Mouse (Mus musculus) MEL (cell line): ENCODE results near the gene Alkbh4. TPM values are rescaled to one million over a fixed set of nuclear protein-coding genes. Genes with fewer than 3 reads are reported as not detected.

Source experiments
- DNase-seq: peaks from one replicate; pipeline ENCODE4 v3.0.0; 2011; ENCODE audit warnings: low read depth, low spot score
- H3K27ac ChIP-seq: 2 replicates; pipeline ENCODE4 v1.5.1; 2012; ENCODE audit warnings: low read depth, mild to moderate bottlenecking, control low read depth, low read length, moderate library complexity; ENCODE audit not compliant: control insufficient read depth
- H3K27me3 ChIP-seq, 2 experiments: fragments of 150-350 bp in 1 of 2; sonication (generic) in 1 of 2; 2 replicates each; pipeline ENCODE4 v1.6.1; 2012; ENCODE audit warnings: low read length in 2 of 2, mild to moderate bottlenecking in 2 of 2, improper control_type of control experiment in 1 of 2, moderate library complexity in 1 of 2; ENCODE audit not compliant: insufficient read depth in 2 of 2, control insufficient read depth in 1 of 2
- H3K36me3 ChIP-seq, 2 experiments: 2 replicates each; pipeline ENCODE4 v1.6.1; 2012 to 2014; ENCODE audit warnings: low read length in 2 of 2, improper control_type of control experiment in 1 of 2, inconsistent platforms in 1 of 2, mild to moderate bottlenecking in 1 of 2; ENCODE audit not compliant: insufficient read depth in 2 of 2, control insufficient read depth in 1 of 2
- H3K4me1 ChIP-seq, 2 experiments: fragments of 150-350 bp in 1 of 2; sonication (generic) in 1 of 2; 2 replicates each; pipeline ENCODE4 v1.6.1; 2012; ENCODE audit warnings: low read length in 2 of 2, improper control_type of control experiment in 1 of 2, mild to moderate bottlenecking in 1 of 2; ENCODE audit not compliant: insufficient read depth in 2 of 2, control insufficient read depth in 1 of 2
- H3K4me3 ChIP-seq, 2 experiments: fragments of 150-350 bp in 1 of 2; sonication (generic) in 1 of 2; 2 replicates each; pipeline ENCODE4 v1.5.1; 2012; ENCODE audit warnings: low read depth in 2 of 2, low read length in 2 of 2, mild to moderate bottlenecking in 2 of 2, moderate library complexity in 2 of 2, control low read depth in 1 of 2, improper control_type of control experiment in 1 of 2; ENCODE audit not compliant: control insufficient read depth in 1 of 2, insufficient read depth in 1 of 2
- H3K79me2 ChIP-seq: 2 replicates; pipeline ENCODE4 v1.6.1; 2012; ENCODE audit warnings: mild to moderate bottlenecking, low read length, moderate library complexity; ENCODE audit not compliant: control insufficient read depth, poor library complexity, insufficient read depth
- H3K9ac ChIP-seq: 2 replicates; pipeline ENCODE4 v1.6.1; 2012; ENCODE audit warnings: low read depth, mild to moderate bottlenecking, control low read depth, low read length, moderate library complexity; ENCODE audit not compliant: control insufficient read depth, poor library complexity, severe bottlenecking
- H3K9me3 ChIP-seq: fragments of 150-350 bp; sonication (generic); replicated peaks from 2 replicates; pipeline ENCODE4 v1.6.1; 2012; ENCODE audit warnings: mild to moderate bottlenecking, low read length, improper control_type of control experiment, moderate library complexity; ENCODE audit not compliant: insufficient read depth
- BHLHE40 ChIP-seq: IDR thresholded peaks from 2 replicates; pipeline ENCODE4 v1.6.1; 2012; ENCODE audit warnings: low read depth, mild to moderate bottlenecking, inconsistent platforms, low read length, improper control_type of control experiment, borderline replicate concordance
- CHD1 ChIP-seq: IDR thresholded peaks from 2 replicates; pipeline ENCODE4 v1.6.1; 2012; ENCODE audit warnings: low read depth, mild to moderate bottlenecking, inconsistent platforms, low read length, improper control_type of control experiment
- CHD2 ChIP-seq: IDR thresholded peaks from 2 replicates; pipeline ENCODE4 v1.6.1; 2011; ENCODE audit warnings: low read length, improper control_type of control experiment
- ELF1 ChIP-seq: IDR thresholded peaks from 2 replicates; pipeline ENCODE4 v1.6.1; 2014; ENCODE audit warnings: low read depth, mild to moderate bottlenecking, inconsistent platforms, low read length, improper control_type of control experiment, moderate library complexity
- EP300 ChIP-seq, 2 experiments: IDR thresholded peaks; 2 replicates each; pipeline ENCODE4 v1.6.1; 2011; ENCODE audit warnings: improper control_type of control experiment in 2 of 2, low read length in 2 of 2, low read depth in 1 of 2, mild to moderate bottlenecking in 1 of 2
- ETS1 ChIP-seq: IDR thresholded peaks from 2 replicates; pipeline ENCODE4 v1.6.1; 2012; ENCODE audit warnings: low read depth, mild to moderate bottlenecking, inconsistent platforms, low read length, improper control_type of control experiment, moderate library complexity
- JUND ChIP-seq: IDR thresholded peaks from 2 replicates; pipeline ENCODE4 v1.6.1; 2011; ENCODE audit warnings: low read depth, mild to moderate bottlenecking, improper control_type of control experiment, low read length
- KAT2A ChIP-seq: conservative IDR thresholded peaks from 2 replicates; pipeline ENCODE4 v1.6.1; 2012; ENCODE audit warnings: low read depth, low read length, improper control_type of control experiment, inconsistent platforms
- MAFK ChIP-seq: IDR thresholded peaks from 2 replicates; pipeline ENCODE4 v1.6.1; 2011; ENCODE audit warnings: low read depth, mild to moderate bottlenecking, low read length, improper control_type of control experiment, borderline replicate concordance
- MAX ChIP-seq: IDR thresholded peaks from 2 replicates; pipeline ENCODE4 v1.6.1; 2011; ENCODE audit warnings: low read length, improper control_type of control experiment
- MAZ ChIP-seq: IDR thresholded peaks from 2 replicates; pipeline ENCODE4 v1.6.1; 2012; ENCODE audit warnings: low read depth, mild to moderate bottlenecking, inconsistent platforms, low read length, improper control_type of control experiment
- MEF2A ChIP-seq: IDR thresholded peaks from 2 replicates; pipeline ENCODE4 v1.6.1; 2014; ENCODE audit warnings: low read depth, mild to moderate bottlenecking, inconsistent platforms, low read length, improper control_type of control experiment; ENCODE audit not compliant: poor library complexity, insufficient replicate concordance, severe bottlenecking; ENCODE audit errors: extremely low read depth
- MXI1 ChIP-seq: IDR thresholded peaks from 2 replicates; pipeline ENCODE4 v1.6.1; 2011; ENCODE audit warnings: mild to moderate bottlenecking, low read depth, low read length, improper control_type of control experiment
- MYB ChIP-seq: IDR thresholded peaks from 2 replicates; pipeline ENCODE4 v1.6.1; 2011; ENCODE audit warnings: mild to moderate bottlenecking, low read depth, low read length, improper control_type of control experiment
- MYC ChIP-seq: IDR thresholded peaks from 2 replicates; pipeline ENCODE4 v1.6.1; 2011; ENCODE audit warnings: low read depth, mild to moderate bottlenecking, low read length, improper control_type of control experiment, moderate library complexity
- NRF1 ChIP-seq: IDR thresholded peaks from 2 replicates; pipeline ENCODE4 v1.6.1; 2014; ENCODE audit warnings: low read depth, mild to moderate bottlenecking, inconsistent platforms, low read length, improper control_type of control experiment, moderate library complexity; ENCODE audit not compliant: poor library complexity, insufficient read depth, severe bottlenecking
- POLR2A ChIP-seq, 2 experiments: IDR thresholded peaks; 2 replicates each; pipeline ENCODE4 v1.6.1; 2011 to 2012; ENCODE audit warnings: low read length in 2 of 2, mild to moderate bottlenecking in 2 of 2, control low read depth in 1 of 2, improper control_type of control experiment in 1 of 2, low read depth in 1 of 2, moderate library complexity in 1 of 2; ENCODE audit not compliant: control insufficient read depth in 1 of 2, insufficient read depth in 1 of 2, poor library complexity in 1 of 2
- POLR2AphosphoS2 ChIP-seq: IDR thresholded peaks from 2 replicates; pipeline ENCODE4 v1.6.1; 2011; ENCODE audit warnings: low read length, improper control_type of control experiment
- SIN3A ChIP-seq: IDR thresholded peaks from 2 replicates; pipeline ENCODE4 v1.6.1; 2012; ENCODE audit warnings: low read length, improper control_type of control experiment, inconsistent platforms
- SMC3 ChIP-seq: IDR thresholded peaks from 2 replicates; pipeline ENCODE4 v1.6.1; 2011; ENCODE audit warnings: low read depth, low read length, improper control_type of control experiment
- TAL1 ChIP-seq: IDR thresholded peaks from 2 replicates; pipeline ENCODE4 v1.6.1; 2012; ENCODE audit warnings: mild to moderate bottlenecking, inconsistent platforms, low read length, moderate library complexity, mixed read lengths
- TBP ChIP-seq: IDR thresholded peaks from 2 replicates; pipeline ENCODE4 v1.8.0; 2011; ENCODE audit warnings: low read depth, low read length, improper control_type of control experiment
- TCF12 ChIP-seq: IDR thresholded peaks from 2 replicates; pipeline ENCODE4 v1.6.1; 2014; ENCODE audit warnings: low read depth, mild to moderate bottlenecking, inconsistent platforms, low read length, improper control_type of control experiment, moderate library complexity
- UBTF ChIP-seq: IDR thresholded peaks from 2 replicates; pipeline ENCODE4 v1.6.1; 2012; ENCODE audit warnings: low read depth, mild to moderate bottlenecking, inconsistent platforms, low read length, improper control_type of control experiment, moderate library complexity, borderline replicate concordance; ENCODE audit not compliant: insufficient read depth
- USF1 ChIP-seq: IDR thresholded peaks from 2 replicates; pipeline ENCODE4 v1.6.1; 2014; ENCODE audit warnings: low read depth, mild to moderate bottlenecking, inconsistent platforms, low read length, improper control_type of control experiment, moderate library complexity
- USF2 ChIP-seq, 2 experiments: IDR thresholded peaks; 2 replicates each; pipeline ENCODE4 v1.6.1; 2011 to 2012; ENCODE audit warnings: improper control_type of control experiment in 2 of 2, low read length in 2 of 2, borderline replicate concordance in 1 of 2, inconsistent platforms in 1 of 2, low read depth in 1 of 2, mild to moderate bottlenecking in 1 of 2; ENCODE audit not compliant: insufficient read depth in 1 of 2
- ZC3H11A ChIP-seq: IDR thresholded peaks from 2 replicates; pipeline ENCODE4 v1.6.1; 2012; ENCODE audit warnings: low read depth, mild to moderate bottlenecking, inconsistent platforms, low read length, improper control_type of control experiment
- ZKSCAN1 ChIP-seq: IDR thresholded peaks from 2 replicates; pipeline ENCODE4 v1.6.1; 2012; ENCODE audit warnings: low read depth, mild to moderate bottlenecking, inconsistent platforms, low read length, improper control_type of control experiment, moderate library complexity
- ZNF384 ChIP-seq: IDR thresholded peaks from 2 replicates; pipeline ENCODE4 v1.6.1; 2012; ENCODE audit warnings: low read depth, mild to moderate bottlenecking, inconsistent platforms, low read length, improper control_type of control experiment
- polyA plus RNA-seq, 2 experiments: library from polyadenylated mRNA; stranded (reverse) in 1 of 2; unstranded in 1 of 2; fragments of >175 nt in 1 of 2; fragments of >200 nt in 1 of 2; gene quantifications; 2 replicates each; pipeline versions ENCODE4 v1.2.1 to v1.2.4; 2012; ENCODE audit warnings: low replicate concordance in 2 of 2, low read depth in 1 of 2; ENCODE audit not compliant: insufficient read length in 2 of 2, insufficient read depth in 1 of 2, missing spikeins in 1 of 2
- total RNA-seq: library from RNA; depleted of rRNA; stranded (reverse); fragments of 300-350 nt; gene quantifications from 2 replicates; pipeline ENCODE4 v1.2.3, GENCODE M21; 2012

Gene Alkbh4
- total and polyA plus RNA-seq, 3 experiments = 23.2 to 24.2 TPM; not detected in 1

- no peaks in the 10 kb centered on the region for H3K27me3 ChIP-seq
- no peak overlapping the region for H3K27ac ChIP-seq
- no peak overlapping the region for H3K4me3 ChIP-seq
- H3K9me3 ChIP-seq = no peaks in the 10 kb centered on the region
- H3K36me3 ChIP-seq = peaks cover 0 to 3% of the 10 kb centered on the region in 2 experiments; a peak in 1 of 4 replicates
- H3K4me1 ChIP-seq = peaks cover 0 to 11% of the 10 kb centered on the region in 2 experiments; a peak in 1 of 4 replicates
- DNase-seq = no peak
- no peak overlapping the region for H3K9ac ChIP-seq
- no peaks in the 10 kb centered on the region for H3K79me2 ChIP-seq
- TF ChIP-seq ETS1 = no peak
- TF ChIP-seq ZNF384 = no peak
- no peak for TF ChIP-seq UBTF
Measured at GRCm38 (mm10) chr5:136098536-136098935, 37.4 kb upstream of the Alkbh4 start.

- DNase-seq = peak; percentile 91
- peaks cover 0 to 3% of the 10 kb centered on the region in 2 experiments; a peak in 1 of 4 replicates for H3K36me3 ChIP-seq
- H3K9me3 ChIP-seq = no peaks in the 10 kb centered on the region
- H3K4me3 ChIP-seq = peak overlapping the region; percentile 13 to 35
- peaks cover 0 to 11% of the 10 kb centered on the region in 2 experiments; a peak in 1 of 4 replicates for H3K4me1 ChIP-seq
- H3K27ac ChIP-seq = no peak overlapping the region
- H3K79me2 ChIP-seq = no peaks in the 10 kb centered on the region
- peak overlapping the region; percentile 49 for H3K9ac ChIP-seq
- no peaks in the 10 kb centered on the region for H3K27me3 ChIP-seq
- TF ChIP-seq NRF1 (peak; percentile 87), JUND (no peak), EP300 (IDR thresholded peaks at IDR 0.05; ENCODE audit: low read depth in 1 of 2, low read length in 2 of 2) (no peak), ZC3H11A (peak; percentile 70), ZKSCAN1 (no peak), TCF12 (0 out of 2 replicates have a peak, but pooled peaks have one; percentile 17), POLR2A (IDR thresholded peaks at IDR 0.05; ENCODE audit: control insufficient read depth in 1 of 2, insufficient read depth in 1 of 2, low read depth in 1 of 2, low read length in 2 of 2, poor library complexity in 1 of 2) (peak; percentile 34 to 69; a peak in 1 of 4 replicates), MYB (no peak), MAZ (no peak), KAT2A (no peak), MAX (peak; percentile 99), CHD1 (no peak), UBTF (no peak), TBP (peak; percentile 20; the same call in 1 of the 2 replicates), MEF2A (no peak), TAL1 (no peak), POLR2AphosphoS2 (no peak), USF2 (IDR thresholded peaks at IDR 0.05; ENCODE audit: borderline replicate concordance in 1 of 2, insufficient read depth in 1 of 2, low read depth in 1 of 2, low read length in 2 of 2) (no peak), SIN3A (peak; percentile 93), MYC (peak; percentile 100), SMC3 (peak; percentile 88), MAFK (no peak), USF1 (peak; percentile 75), ELF1 (no peak), ETS1 (no peak; the same call in 1 of the 2 replicates), CHD2 (no peak), ZNF384 (no peak), BHLHE40 (peak; percentile 100), MXI1 (peak; percentile 100)
Measured at GRCm38 (mm10) chr5:136102099-136102820, 33.7 kb upstream of the Alkbh4 start.
